Mouse (Mus musculus) megakaryocyte, embryonic 14.5 days (primary cell): Measurements from ENCODE around the gene Cd300lg.

Source experiments
- FLI1 ChIP-seq: IDR thresholded peaks from 2 replicates; pipeline ENCODE4 v1.6.1; 2012; ENCODE audit warnings: low read length, inconsistent platforms, mixed read lengths
- GATA1 ChIP-seq: IDR thresholded peaks from 3 replicates; pipeline ENCODE4 v1.6.1; 2012; ENCODE audit warnings: mixed read lengths, low read length, inconsistent platforms, borderline replicate concordance

- no peak for TF ChIP-seq GATA1
- TF ChIP-seq FLI1 = no peak
Observed at GRCm38 (mm10) chr11:102049875-102050482, 8.7 kb downstream of the Cd300lg start.
